21 mouse cellular contexts compared by ENCODE assay signal in the genomic region with DNA sequence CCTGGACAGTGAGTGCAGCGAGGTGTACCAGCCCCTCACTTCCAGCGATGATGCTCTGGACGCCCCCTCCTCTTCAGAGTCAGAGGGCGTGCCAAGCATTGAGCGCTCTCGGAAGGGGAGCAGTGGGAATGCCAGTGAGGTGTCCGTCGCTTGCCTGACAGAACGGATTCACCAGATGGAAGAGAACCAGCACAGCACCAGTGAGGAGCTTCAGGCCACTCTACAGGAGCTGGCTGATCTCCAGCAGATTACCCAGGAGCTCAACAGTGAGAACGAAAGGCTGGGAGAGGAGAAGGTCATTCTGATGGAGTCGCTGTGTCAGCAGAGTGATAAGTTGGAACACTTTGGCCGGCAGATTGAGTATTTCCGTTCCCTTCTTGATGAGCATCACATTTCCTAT. TPM values are rescaled to one million over a fixed set of nuclear protein-coding genes. Genes with fewer than 3 reads are reported as not detected.
DNase-seq lines count a peak whose midpoint lies in the region; ATAC-seq lines count a peak whose summit lies in the region.
"Had no signal": no experiment of that assay in that cellular context is flagged by ENCODE, and none has a peak within 500 bp of the region (broad histone marks: within the 10 kb centered on the region; RNA-seq: fewer than 3 reads in every experiment).

No protein-coding gene starts in this region.

- ATAC-seq in erythroblast, adult 5-6 weeks (replicated peaks; ENCODE audit: low FRiP score, poor library complexity, severe bottlenecking), result no peak
- ATAC-seq: forebrain, postnatal 0 days; intestine, embryonic 15.5 days; liver, postnatal 0 days; lung, postnatal 0 days had no signal

- peak; percentile 71 for DNase-seq in heart, adult 11 months
- no peak for DNase-seq in heart, postnatal 4 days
- peak; percentile 26 for DNase-seq in ovary, adult 18-20 months (ENCODE audit: low spot score)
- no peak for DNase-seq in ovary, postnatal 36 days (ENCODE audit: low spot score)
- DNase-seq in cerebellum, adult 9-10 months, result peak; percentile 88
- no peak for DNase-seq in adrenal gland, adult 8-10 months
- DNase-seq in right cerebral cortex, postnatal 25 days, result no peak
- DNase-seq: adrenal gland, postnatal 25 days; forebrain, postnatal 0 days; gastrocnemius, postnatal 25 days; heart, adult 2 months; heart, postnatal 36 days; kidney, adult 8-10 months; kidney, postnatal 14 days; liver, postnatal 0 days; right cerebral cortex, postnatal 4 days; thymus, adult 18-20 months; thymus, postnatal 4 days had no signal

RNA-seq across cellular contexts. Expression of a gene that starts 33.9 kb away (rescaled TPM):
- 10 to 100 TPM; 47.6 to 48.8 TPM for total RNA-seq in heart, postnatal 4 days (2021)
- 10 to 100 TPM; 62.7 to 81.0 (median 64.4) TPM for total RNA-seq in adrenal gland, adult 8-10 months (2022)
- 14.2 and 22.1 TPM in 2 replicates for total RNA-seq in erythroblast, adult 5-6 weeks (2015; ENCODE audit: low replicate concordance)
- total RNA-seq in erythroblast, adult 5-6 weeks (2017; ENCODE audit: low replicate concordance), result 9.8 and 11.4 TPM in 2 replicates

Comparison
In these comparisons a context has a peak if more than half of its experiments do, and no peak if none do; other contexts are left out.
1. DNase-seq: peak in heart, adult 11 months (single experiment), ovary, adult 18-20 months (single experiment) and cerebellum, adult 9-10 months (single experiment); none in heart, postnatal 4 days (single experiment), ovary, postnatal 36 days (single experiment), adrenal gland, adult 8-10 months (single experiment) and right cerebral cortex, postnatal 25 days (single experiment).